Mouse (Mus musculus) left cerebral cortex, postnatal 4 days (tissue): ENCODE results near the gene Plxna2. TPM values are rescaled to one million over a fixed set of nuclear protein-coding genes. Genes with fewer than 3 reads are reported as not detected.
A peak's percentile ranks its signal among the peaks of the same experiment; 100 is the strongest.

Experiments used
- DNase-seq: peaks from one replicate; pipeline ENCODE4 v3.0.0-alpha.2; 2022
- intact Hi-C: fragments of 180-260 bp; cut with DNase I; formaldehyde crosslinking; loops from one replicate; pipeline ENCODE4 v1.15.1; 2025
- total RNA-seq, 2 experiments: library from RNA; stranded (reverse); gene quantifications; 2 replicates each; pipeline ENCODE4 v1.2.3; 2021

The Plxna2 gene
- total RNA-seq, 2 experiments from 2014 or later = 132 to 134 TPM

- DNase-seq = no peak
- intact Hi-C loops = no loop called here
Observed at GRCm38 (mm10) chr1:194756409-194756808, 138.4 kb downstream of the Plxna2 start.

- no peak for DNase-seq
- intact Hi-C loops = no loop called here
Observed at GRCm38 (mm10) chr1:194756863-194757262, 138.8 kb downstream of the Plxna2 start.

GRCm38 (mm10) chr1:194761432-194762212, 143.6 kb downstream of the Plxna2 start:
- intact Hi-C loops = no loop called here
- DNase-seq = peak; percentile 26

GRCm38 (mm10) chr1:194762896-194763295, 144.9 kb downstream of the Plxna2 start:
- intact Hi-C loops = no loop called here

GRCm38 (mm10) chr1:194764951-194765350, 146.9 kb downstream of the Plxna2 start:
- intact Hi-C loops = no loop called here

More at GRCm38 (mm10) chr1:194762896-194763295, 144.9 kb downstream of the Plxna2 start:
- no peak for DNase-seq

GRCm38 (mm10) chr1:194768799-194769198, 150.8 kb downstream of the Plxna2 start:
- intact Hi-C loops = no loop called here
- no peak for DNase-seq

More at GRCm38 (mm10) chr1:194764951-194765350, 146.9 kb downstream of the Plxna2 start:
- DNase-seq = no peak

GRCm38 (mm10) chr1:194772053-194772452, 154.0 kb downstream of the Plxna2 start:
- intact Hi-C loops = no loop called here
- DNase-seq = no peak

- DNase-seq = no peak
- intact Hi-C loops = no loop called here
Observed at GRCm38 (mm10) chr1:194773899-194774298, 155.9 kb downstream of the Plxna2 start.

- intact Hi-C loops = no loop called here
- no peak for DNase-seq
Observed at GRCm38 (mm10) chr1:194774350-194774749, 156.3 kb downstream of the Plxna2 start.

GRCm38 (mm10) chr1:194774754-194775153, 156.7 kb downstream of the Plxna2 start:
- intact Hi-C loops = no loop called here
- no peak for DNase-seq

- intact Hi-C loops = no loop called here
Observed at GRCm38 (mm10) chr1:194775656-194776374, 157.8 kb downstream of the Plxna2 start.

GRCm38 (mm10) chr1:194776510-194777244, 158.7 kb downstream of the Plxna2 start:
- DNase-seq = no peak
- intact Hi-C loops = no loop called here

More at GRCm38 (mm10) chr1:194775656-194776374, 157.8 kb downstream of the Plxna2 start:
- no peak for DNase-seq

GRCm38 (mm10) chr1:194777608-194778007, 159.6 kb downstream of the Plxna2 start:
- no peak for DNase-seq
- intact Hi-C loops = no loop called here

- no peak for DNase-seq
- intact Hi-C loops = no loop called here
Observed at GRCm38 (mm10) chr1:194780392-194780791, 162.4 kb downstream of the Plxna2 start.

GRCm38 (mm10) chr1:194780794-194781390, 162.9 kb downstream of the Plxna2 start:
- intact Hi-C loops = no loop called here
- peak; percentile 42 for DNase-seq

GRCm38 (mm10) chr1:194781556-194781955, 163.5 kb downstream of the Plxna2 start:
- intact Hi-C loops = no loop called here
- DNase-seq = no peak

GRCm38 (mm10) chr1:194782325-194782724, 164.3 kb downstream of the Plxna2 start:
- DNase-seq = no peak
- intact Hi-C loops = no loop called here

- intact Hi-C loops = no loop called here
- no peak for DNase-seq
Observed at GRCm38 (mm10) chr1:194787626-194788025, 169.6 kb downstream of the Plxna2 start.

- intact Hi-C loops = no loop called here
- DNase-seq = no peak
Observed at GRCm38 (mm10) chr1:194793226-194793924, 175.4 kb downstream of the Plxna2 start.

GRCm38 (mm10) chr1:194795316-194795715, 177.3 kb downstream of the Plxna2 start:
- intact Hi-C loops = no loop called here
- DNase-seq = no peak
